Mouse (Mus musculus): ENCODE measurements around the gene Hc.

Gene Hc

GRCm38 (mm10) chr2:34956941-34957340 lies 104.3 kb downstream of the Hc start:
- in situ Hi-C loops (cut with MseI, MboI), result no loop called here

- in situ Hi-C loops (cut with MseI, MboI), result no loop called here
Observed at GRCm38 (mm10) chr2:34954344-34954743, 106.9 kb downstream of the Hc start.

GRCm38 (mm10) chr2:34953547-34954116 lies 107.6 kb downstream of the Hc start:
- in situ Hi-C loops (cut with MseI, MboI), result no loop called here

GRCm38 (mm10) chr2:34953018-34953417 lies 108.2 kb downstream of the Hc start:
- in situ Hi-C loops (cut with MseI, MboI), result no loop called here

GRCm38 (mm10) chr2:34951469-34951868 lies 109.8 kb downstream of the Hc start:
- in situ Hi-C loops (cut with MseI, MboI), result no loop called here

GRCm38 (mm10) chr2:34948622-34949021 lies 112.6 kb downstream of the Hc start:
- in situ Hi-C loops (cut with MseI, MboI), result no loop called here

GRCm38 (mm10) chr2:34946046-34946445 lies 115.2 kb downstream of the Hc start:
- in situ Hi-C loops (cut with MseI, MboI), result no loop called here

- in situ Hi-C loops (cut with MseI, MboI), result no loop called here
Observed at GRCm38 (mm10) chr2:34945580-34945979, 115.7 kb downstream of the Hc start.

GRCm38 (mm10) chr2:34944761-34945160 lies 116.5 kb downstream of the Hc start:
- in situ Hi-C loops (cut with MseI, MboI), result no loop called here

GRCm38 (mm10) chr2:34943556-34944120 lies 117.6 kb downstream of the Hc start:
- in situ Hi-C loops (cut with MseI, MboI), result no loop called here

GRCm38 (mm10) chr2:34941061-34941675 lies 120.1 kb downstream of the Hc start:
- in situ Hi-C loops (cut with MseI, MboI), result no loop called here

- in situ Hi-C loops (cut with MseI, MboI), result no loop called here
Observed at GRCm38 (mm10) chr2:34940246-34940645, 121.0 kb downstream of the Hc start.

GRCm38 (mm10) chr2:34938269-34939208 lies 122.7 kb downstream of the Hc start:
- in situ Hi-C loops (cut with MseI, MboI), result no loop called here

- in situ Hi-C loops (cut with MseI, MboI), result no loop called here
Observed at GRCm38 (mm10) chr2:34937460-34937859, 123.8 kb downstream of the Hc start.

Measured in mouse trophoblast stem cell (cell line).